Mouse (Mus musculus): Measurements from ENCODE around the gene Unc5c. TPM values are rescaled to one million over a fixed set of nuclear protein-coding genes. Genes with fewer than 3 reads are reported as not detected.

Gene Unc5c
- polyA plus RNA-seq, 2 experiments: 0.18 to 0.25 TPM

DNA sequence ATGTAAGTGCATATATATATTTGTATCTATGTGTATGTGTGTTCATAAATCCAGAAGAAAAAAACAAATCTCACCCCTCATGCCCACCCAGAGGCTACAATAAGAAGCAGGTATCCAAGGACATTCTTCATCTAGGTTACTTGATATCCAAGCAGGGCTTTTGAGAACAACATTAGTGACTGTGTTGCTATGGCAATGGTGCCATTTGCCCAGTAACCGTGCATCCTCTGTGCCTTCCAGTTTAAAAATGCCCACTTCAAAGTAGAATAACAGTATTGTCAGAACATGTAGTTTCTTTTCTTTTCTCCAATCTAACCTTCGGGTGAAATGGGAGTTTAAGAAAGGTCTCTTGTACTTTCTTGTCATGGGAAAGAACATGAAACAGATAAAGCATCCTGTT lies 224.1 kb downstream of the Unc5c start:
- H3K36me3 ChIP-seq (replicated peaks; ENCODE audit: control insufficient read depth, insufficient read depth, low read depth): no peaks in the 10 kb centered on the region
- H3K9ac ChIP-seq (replicated peaks): no peak overlapping the region
- no peak for ATAC-seq (ENCODE audit: insufficient read depth)
- H3K27ac ChIP-seq: no peak overlapping the region
- 38% methylated on average over 2 of the region's 2 CpGs for WGBS (ENCODE audit: insufficient replicate concordance)
- no peak for TF ChIP-seq CTCF (IDR thresholded peaks at IDR 0.05; ENCODE audit: low read depth)
- TF ChIP-seq EP300 (IDR thresholded peaks at IDR 0.05; ENCODE audit: low read depth): no peak
- no peaks in the 10 kb centered on the region for H3K9me3 ChIP-seq (ENCODE audit: control insufficient read depth, low read length)
- no peaks in the 10 kb centered on the region for H3K27me3 ChIP-seq (ENCODE audit: control insufficient read depth, insufficient read depth, low read length)
- H3K4me2 ChIP-seq (ENCODE audit: low read depth): no peak overlapping the region
- no peaks in the 10 kb centered on the region for H3K4me1 ChIP-seq (replicated peaks; ENCODE audit: control insufficient read depth in 2 of 2, insufficient read depth in 2 of 2, low read length in 1 of 2)
- no peak overlapping the region for H3K4me3 ChIP-seq (ENCODE audit: insufficient read depth in 1 of 2, low read depth in 2 of 2, low read length in 2 of 2)
- DNase-seq (ENCODE audit: low read depth in 3 of 3, low spot score in 3 of 3): no peak

GRCm38 (mm10) chr3:141690676-141691075 lies 225.7 kb downstream of the Unc5c start:
- no peaks in the 10 kb centered on the region for H3K36me3 ChIP-seq (replicated peaks; ENCODE audit: control insufficient read depth, insufficient read depth, low read depth)
- no peak for ATAC-seq (ENCODE audit: insufficient read depth)

DNA sequence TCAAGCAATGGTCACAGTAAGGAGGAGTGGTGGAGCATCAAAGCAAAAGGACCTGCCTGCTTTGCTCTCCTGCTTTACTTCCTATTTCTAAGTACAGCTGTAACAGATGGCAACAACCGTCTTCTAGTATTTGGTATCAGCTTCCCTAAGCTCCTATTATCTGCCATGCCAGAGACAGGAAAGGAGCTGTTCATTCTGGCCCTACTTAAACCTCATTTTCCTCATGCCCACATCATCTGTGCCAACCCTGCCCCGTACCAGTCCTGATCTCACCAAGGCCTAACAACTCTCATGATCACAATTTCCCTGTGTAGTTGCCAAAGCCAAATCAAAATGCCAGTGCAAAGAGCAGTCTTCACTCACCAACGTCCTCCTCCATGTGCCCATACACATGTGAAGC lies 226.4 kb downstream of the Unc5c start:
- no peak for ATAC-seq (ENCODE audit: insufficient read depth)
- WGBS (ENCODE audit: insufficient replicate concordance): 23% methylated on average over 3 of the region's 3 CpGs
- H3K9me3 ChIP-seq (ENCODE audit: control insufficient read depth, low read length): no peaks in the 10 kb centered on the region
- H3K4me1 ChIP-seq (replicated peaks; ENCODE audit: control insufficient read depth in 2 of 2, insufficient read depth in 2 of 2, low read length in 1 of 2): no peaks in the 10 kb centered on the region
- H3K36me3 ChIP-seq (replicated peaks; ENCODE audit: control insufficient read depth, insufficient read depth, low read depth): no peaks in the 10 kb centered on the region
- no peak overlapping the region for H3K27ac ChIP-seq
- H3K4me3 ChIP-seq (ENCODE audit: insufficient read depth in 1 of 2, low read depth in 2 of 2, low read length in 2 of 2): no peak overlapping the region
- no peak for TF ChIP-seq CTCF (IDR thresholded peaks at IDR 0.05; ENCODE audit: low read depth)
- TF ChIP-seq EP300 (IDR thresholded peaks at IDR 0.05; ENCODE audit: low read depth): no peak
- no peaks in the 10 kb centered on the region for H3K27me3 ChIP-seq (ENCODE audit: control insufficient read depth, insufficient read depth, low read length)
- no peak overlapping the region for H3K4me2 ChIP-seq (ENCODE audit: low read depth)
- no peak for DNase-seq (ENCODE audit: low read depth in 3 of 3, low spot score in 3 of 3)
- H3K9ac ChIP-seq (replicated peaks): no peak overlapping the region

More at GRCm38 (mm10) chr3:141690676-141691075, 225.7 kb downstream of the Unc5c start:
- H3K27me3 ChIP-seq (ENCODE audit: control insufficient read depth, insufficient read depth, low read length): no peaks in the 10 kb centered on the region
- H3K9ac ChIP-seq (replicated peaks): no peak overlapping the region
- no peak overlapping the region for H3K4me2 ChIP-seq (ENCODE audit: low read depth)
- no peak overlapping the region for H3K27ac ChIP-seq
- H3K9me3 ChIP-seq (ENCODE audit: control insufficient read depth, low read length): no peaks in the 10 kb centered on the region
- 17% methylated on average over 1 of the region's 1 CpGs for WGBS (ENCODE audit: insufficient replicate concordance)
- TF ChIP-seq EP300 (IDR thresholded peaks at IDR 0.05; ENCODE audit: low read depth) (no peak), CTCF (IDR thresholded peaks at IDR 0.05; ENCODE audit: low read depth) (no peak)
- no peak overlapping the region for H3K4me3 ChIP-seq (ENCODE audit: insufficient read depth in 1 of 2, low read depth in 2 of 2, low read length in 2 of 2)
- DNase-seq (ENCODE audit: low read depth in 3 of 3, low spot score in 3 of 3): no peak
- no peaks in the 10 kb centered on the region for H3K4me1 ChIP-seq (replicated peaks; ENCODE audit: control insufficient read depth in 2 of 2, insufficient read depth in 2 of 2, low read length in 1 of 2)

DNA sequence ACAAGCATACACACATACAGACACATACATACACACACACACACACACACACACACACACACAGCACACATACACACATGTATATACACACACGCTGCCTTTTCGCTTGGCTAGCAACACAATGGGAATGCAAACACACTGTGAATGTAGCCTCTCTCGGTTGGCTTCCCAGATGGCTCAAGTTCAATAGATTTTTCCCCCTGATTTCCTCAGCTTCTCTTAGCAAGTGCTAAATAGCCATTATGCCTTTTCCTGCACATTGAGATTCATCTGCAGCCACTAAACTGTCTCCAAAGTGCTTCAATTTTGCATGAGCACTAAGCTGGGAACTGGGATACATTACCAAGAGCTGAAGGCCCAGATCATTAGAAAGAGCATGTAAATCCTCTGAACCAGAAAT lies 226.8 kb downstream of the Unc5c start:
- ATAC-seq (ENCODE audit: insufficient read depth) (no peak), DNase-seq (ENCODE audit: low read depth in 3 of 3, low spot score in 3 of 3) (no peak)
- Histone ChIP-seq H3K4me1 (replicated peaks; ENCODE audit: control insufficient read depth in 2 of 2, insufficient read depth in 2 of 2, low read length in 1 of 2) (no peaks in the 10 kb centered on the region), H3K27ac (no peak overlapping the region), H3K9me3 (ENCODE audit: control insufficient read depth, low read length) (no peaks in the 10 kb centered on the region), H3K36me3 (replicated peaks; ENCODE audit: control insufficient read depth, insufficient read depth, low read depth) (no peaks in the 10 kb centered on the region), H3K4me2 (ENCODE audit: low read depth) (no peak overlapping the region), H3K4me3 (ENCODE audit: insufficient read depth in 1 of 2, low read depth in 2 of 2, low read length in 2 of 2) (no peak overlapping the region), H3K9ac (replicated peaks) (no peak overlapping the region), H3K27me3 (ENCODE audit: control insufficient read depth, insufficient read depth, low read length) (no peaks in the 10 kb centered on the region)
- WGBS (ENCODE audit: insufficient replicate concordance): 62% methylated on average over 3 of the region's 3 CpGs
- TF ChIP-seq EP300 (IDR thresholded peaks at IDR 0.05; ENCODE audit: low read depth) (no peak), CTCF (IDR thresholded peaks at IDR 0.05; ENCODE audit: low read depth) (no peak)

GRCm38 (mm10) chr3:141699177-141699576 lies 234.2 kb downstream of the Unc5c start:
- H3K4me2 ChIP-seq (ENCODE audit: low read depth): no peak overlapping the region
- H3K9me3 ChIP-seq (ENCODE audit: control insufficient read depth, low read length): no peaks in the 10 kb centered on the region
- H3K36me3 ChIP-seq (replicated peaks; ENCODE audit: control insufficient read depth, insufficient read depth, low read depth): no peaks in the 10 kb centered on the region
- TF ChIP-seq EP300 (IDR thresholded peaks at IDR 0.05; ENCODE audit: low read depth) (no peak), CTCF (IDR thresholded peaks at IDR 0.05; ENCODE audit: low read depth) (no peak)
- no peak for ATAC-seq (ENCODE audit: insufficient read depth)
- no peak overlapping the region for H3K27ac ChIP-seq
- no peaks in the 10 kb centered on the region for H3K27me3 ChIP-seq (ENCODE audit: control insufficient read depth, insufficient read depth, low read length)
- H3K9ac ChIP-seq (replicated peaks): no peak overlapping the region
- no peak for DNase-seq (ENCODE audit: low read depth in 3 of 3, low spot score in 3 of 3)
- no peak overlapping the region for H3K4me3 ChIP-seq (ENCODE audit: insufficient read depth in 1 of 2, low read depth in 2 of 2, low read length in 2 of 2)
- no peaks in the 10 kb centered on the region for H3K4me1 ChIP-seq (replicated peaks; ENCODE audit: control insufficient read depth in 2 of 2, insufficient read depth in 2 of 2, low read length in 1 of 2)
